Mouse (Mus musculus) left cerebral cortex, adult 2 months (tissue): ENCODE results near the gene Zbtb38. TPM values are rescaled to one million over a fixed set of nuclear protein-coding genes. Genes with fewer than 3 reads are reported as not detected.
"Not testable (repeated sequence)": the region's sequence is repeated elsewhere in the genome, so short reads cannot be mapped to it uniquely, and the experiment has no call there.

Experiments used
- DNase-seq, 2 experiments: peaks; one replicate each; pipeline ENCODE4 v3.0.0; 2021 to 2022; ENCODE audit warnings: low spot score in 2 of 2, mixed read lengths in 1 of 2; ENCODE audit errors: extremely low spot score in 1 of 2
- H3K27ac ChIP-seq: fragments of 200-600 bp; 2 replicates; pipeline ENCODE4 v1.8.1; 2022
- H3K4me3 ChIP-seq: fragments of 200-600 bp; 2 replicates; pipeline ENCODE4 v1.8.1; 2022
- CTCF ChIP-seq: fragments of 200-600 bp; IDR thresholded peaks from 2 replicates; pipeline ENCODE4 v1.8.1; 2022; ENCODE audit warnings: antibody characterized with exemption, mild to moderate bottlenecking, moderate library complexity
- intact Hi-C: fragments of 180-260 bp; cut with DNase I; formaldehyde crosslinking; loops from one replicate; pipeline ENCODE4 v1.15.1; 2025
- total RNA-seq, 2 experiments: library from RNA; stranded (reverse); gene quantifications; 2 replicates each; pipeline ENCODE4 v1.2.3; 2021

Gene Zbtb38
- total RNA-seq, 2 experiments from 2014 or later: 64.2 to 68.6 TPM

- Histone ChIP-seq H3K27ac (peak overlapping the region; percentile 36), H3K4me3 (no peak overlapping the region)
- intact Hi-C loops: no loop called here
- DNase-seq: no peak
- TF ChIP-seq CTCF: no peak
These were observed 67.6 kb downstream of the Zbtb38 start for GRCm38 (mm10) chr9:96684866-96685599.

DNA sequence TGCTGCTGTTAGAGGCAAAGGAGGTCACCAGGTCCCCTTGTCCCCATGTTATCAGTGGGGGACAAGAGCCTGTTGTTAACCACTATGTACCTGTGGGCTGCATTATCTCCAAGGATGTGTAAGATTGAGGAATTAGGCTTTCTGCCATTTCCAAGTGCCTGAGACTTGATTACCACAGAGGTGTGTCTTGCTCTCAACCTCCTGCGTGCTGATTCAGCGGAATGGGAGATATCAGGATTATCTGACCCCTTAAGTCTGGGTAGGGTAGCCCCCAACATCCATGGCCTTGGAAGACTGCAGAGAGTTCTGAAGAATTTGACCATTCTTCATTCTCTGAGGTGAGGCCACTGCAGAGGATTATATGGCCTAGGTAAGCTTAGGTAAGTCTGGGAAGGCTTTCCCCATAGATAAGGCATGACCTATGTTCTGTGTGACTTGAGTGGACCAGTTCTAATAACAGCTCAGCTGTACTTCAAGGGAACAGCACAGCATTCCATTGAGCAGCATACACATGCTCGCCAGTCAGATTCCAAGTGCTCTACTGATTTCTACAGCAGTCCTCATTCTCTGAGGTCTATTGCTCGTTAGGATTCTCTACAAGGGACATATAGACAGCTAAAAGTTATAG is 68.4 kb downstream of the Zbtb38 start:
- Histone ChIP-seq H3K4me3 (no peak overlapping the region), H3K27ac (no peak overlapping the region)
- intact Hi-C loops: no loop called here
- no peak for TF ChIP-seq CTCF
- DNase-seq: no peak

DNA sequence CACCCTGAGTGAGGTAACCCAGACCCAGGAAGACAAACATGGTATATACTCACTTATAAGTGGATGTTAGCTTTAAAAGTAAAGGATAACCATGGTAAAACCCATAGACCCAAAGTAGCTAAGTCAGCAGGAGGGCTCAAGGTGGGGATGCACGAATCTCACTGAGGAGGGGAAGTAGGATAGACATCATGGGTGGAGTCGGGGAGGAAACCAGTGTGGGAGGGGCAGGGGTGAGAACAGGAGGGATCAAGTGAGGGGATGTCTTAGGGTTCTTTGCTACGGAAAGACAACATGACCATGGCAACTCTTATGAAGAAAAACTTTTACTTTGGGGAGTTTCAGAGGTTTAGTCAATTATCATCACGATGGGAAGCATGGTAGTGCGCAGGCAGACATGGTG is 74.0 kb downstream of the Zbtb38 start:
- Histone ChIP-seq H3K27ac (no peak overlapping the region), H3K4me3 (no peak overlapping the region)
- no peak for TF ChIP-seq CTCF
- intact Hi-C loops: no loop called here
- no peak for DNase-seq

DNA sequence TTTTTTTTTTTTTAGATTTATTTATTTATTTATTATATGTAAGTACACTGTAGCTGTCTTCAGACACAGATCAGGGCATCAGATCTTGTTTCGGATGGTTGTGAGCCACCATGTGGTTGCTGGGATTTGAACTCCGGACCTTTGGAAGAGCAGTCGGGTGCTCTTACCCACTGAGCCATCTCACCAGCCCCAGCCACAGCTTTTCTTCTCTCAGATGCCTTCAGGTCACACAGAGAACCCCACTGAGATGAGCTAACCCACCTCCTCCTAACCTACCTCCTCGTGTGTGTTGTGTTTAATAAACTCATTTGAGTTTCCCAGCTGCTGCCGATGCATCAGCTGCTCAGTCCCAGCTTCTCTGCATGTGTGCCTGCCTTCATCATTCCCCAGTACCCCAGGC is 74.9 kb downstream of the Zbtb38 start:
- DNase-seq, intact Hi-C loops, H3K27ac ChIP-seq, H3K4me3 ChIP-seq: not testable (repeated sequence)

DNA sequence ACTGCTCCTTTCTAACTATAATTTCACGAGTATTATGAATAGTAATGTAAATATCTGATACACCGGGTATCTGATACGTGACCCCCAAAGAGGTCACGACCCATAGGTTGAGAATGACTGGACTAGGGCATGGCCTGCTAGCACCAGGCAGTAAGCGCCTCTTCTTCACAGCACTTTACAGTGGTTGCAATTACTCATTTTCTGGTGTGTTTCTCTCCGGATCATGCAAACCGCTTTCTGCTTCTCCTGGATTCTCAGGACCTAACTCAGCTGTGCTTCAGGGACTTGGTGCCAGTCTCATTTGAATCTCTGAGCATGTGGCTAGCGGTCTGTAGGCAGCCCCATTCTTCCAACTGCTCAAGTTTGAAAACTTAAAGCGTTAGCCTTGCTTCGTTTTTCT is 76.0 kb downstream of the Zbtb38 start:
- Histone ChIP-seq H3K27ac (no peak overlapping the region), H3K4me3 (no peak overlapping the region)
- no peak for TF ChIP-seq CTCF
- no peak for DNase-seq
- intact Hi-C loops: no loop called here

DNA sequence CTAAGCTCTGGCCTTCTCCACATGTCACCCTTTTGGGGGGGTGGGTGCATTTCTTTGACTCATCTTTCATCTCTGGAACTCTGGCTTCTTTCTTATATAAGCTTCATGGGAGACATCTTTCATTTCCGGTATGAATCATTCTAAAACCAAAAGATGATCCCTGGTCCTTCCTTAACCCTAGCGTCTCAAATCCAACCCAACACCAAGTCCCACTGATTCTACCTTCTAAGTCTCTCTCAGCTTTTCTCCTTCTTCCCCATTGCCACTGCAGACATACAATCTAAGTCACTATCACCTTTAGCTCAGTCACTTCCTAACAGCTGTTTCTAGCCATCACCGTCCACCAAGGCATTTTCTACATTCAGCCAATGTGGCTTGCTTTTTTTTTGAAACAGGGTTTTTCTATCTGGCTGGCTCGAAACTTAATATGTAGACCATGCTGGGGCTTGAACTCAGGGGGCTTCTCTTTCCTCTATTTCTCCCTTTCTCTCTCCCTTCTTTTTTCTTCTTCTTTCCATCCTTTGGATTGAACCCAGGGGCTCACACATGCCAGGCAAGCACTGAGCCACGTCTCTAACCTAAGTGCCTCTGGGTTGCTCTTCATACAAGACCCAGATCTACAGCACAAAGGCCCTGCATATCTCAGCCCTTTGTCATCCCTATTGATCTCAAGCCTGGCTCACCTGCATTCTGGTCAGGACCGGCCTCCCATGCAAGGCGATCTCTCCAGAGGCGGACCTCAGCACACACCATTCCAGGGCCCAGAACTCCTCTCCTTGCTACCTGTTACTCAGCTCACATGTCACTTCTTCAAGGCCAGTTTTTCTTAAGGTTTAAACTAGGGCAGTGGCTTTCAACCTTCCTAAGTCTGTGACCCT is 76.6 kb downstream of the Zbtb38 start:
- TF ChIP-seq CTCF: no peak
- intact Hi-C loops: no loop called here
- no peak overlapping the region for H3K4me3 ChIP-seq
- DNase-seq: no peak
- no peak overlapping the region for H3K27ac ChIP-seq

GRCm38 (mm10) chr9:96675071-96675762 is 77.4 kb downstream of the Zbtb38 start:
- intact Hi-C loops: no loop called here
- DNase-seq: no peak
- peak; percentile 67 for TF ChIP-seq CTCF
- no peak overlapping the region for H3K27ac ChIP-seq
- no peak overlapping the region for H3K4me3 ChIP-seq

DNA sequence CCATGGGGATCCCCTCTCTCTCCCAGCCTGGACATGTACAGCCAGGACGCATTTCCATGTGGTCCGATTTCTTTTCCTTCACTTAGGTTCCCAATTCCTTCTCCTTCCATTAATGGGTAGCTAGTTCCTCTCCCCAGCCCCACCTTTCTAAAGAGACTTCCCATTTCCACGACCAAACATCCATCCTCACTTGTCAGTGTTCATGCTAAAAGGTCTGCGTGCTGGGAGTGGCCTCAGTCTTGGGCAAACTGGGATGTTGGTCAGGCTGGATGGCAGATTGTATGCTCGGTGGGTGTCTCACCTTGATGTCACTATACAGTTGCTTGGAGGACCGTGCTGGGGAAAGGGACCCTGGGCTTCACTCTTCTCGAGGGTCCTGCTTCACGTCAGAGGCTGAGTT is 78.3 kb downstream of the Zbtb38 start:
- intact Hi-C loops: loop anchor here (5.0 kb wide), 2 partner anchors 123 to 198 kb away; no protein-coding TSS in a partner anchor
- no peak for TF ChIP-seq CTCF
- no peak overlapping the region for H3K27ac ChIP-seq
- no peak for DNase-seq
- H3K4me3 ChIP-seq: no peak overlapping the region

DNA sequence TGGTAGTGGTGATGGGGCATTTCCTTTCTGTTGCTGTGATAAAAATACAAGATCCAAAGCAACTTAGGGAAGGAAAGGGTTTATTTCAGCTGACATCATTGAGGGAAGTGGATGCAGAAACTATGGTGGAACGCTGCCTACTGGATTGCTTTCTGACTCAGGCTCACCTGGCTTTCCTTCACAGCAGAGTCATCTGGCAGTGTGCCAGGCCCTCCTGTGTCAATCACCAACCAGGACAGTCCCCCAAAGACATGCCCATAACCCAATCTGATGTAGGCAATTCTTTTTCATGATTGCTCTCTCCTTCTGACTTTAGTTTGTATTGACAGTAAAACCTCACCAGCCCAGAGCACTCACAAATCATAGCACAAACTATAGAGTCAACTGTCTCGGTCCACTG is 80.2 kb downstream of the Zbtb38 start:
- Histone ChIP-seq H3K27ac (no peak overlapping the region), H3K4me3 (no peak overlapping the region)
- intact Hi-C loops: loop anchor here (5.0 kb wide), 2 partner anchors 125 to 200 kb away; no protein-coding TSS in a partner anchor
- DNase-seq: no peak
- no peak for TF ChIP-seq CTCF

- no peak for TF ChIP-seq CTCF
- no peak overlapping the region for H3K4me3 ChIP-seq
- intact Hi-C loops: loop anchor here (5.0 kb wide), 2 partner anchors 126 to 201 kb away; no protein-coding TSS in a partner anchor
- DNase-seq: no peak
- H3K27ac ChIP-seq: no peak overlapping the region
These were observed 81.4 kb downstream of the Zbtb38 start for GRCm38 (mm10) chr9:96671249-96671648.

DNA sequence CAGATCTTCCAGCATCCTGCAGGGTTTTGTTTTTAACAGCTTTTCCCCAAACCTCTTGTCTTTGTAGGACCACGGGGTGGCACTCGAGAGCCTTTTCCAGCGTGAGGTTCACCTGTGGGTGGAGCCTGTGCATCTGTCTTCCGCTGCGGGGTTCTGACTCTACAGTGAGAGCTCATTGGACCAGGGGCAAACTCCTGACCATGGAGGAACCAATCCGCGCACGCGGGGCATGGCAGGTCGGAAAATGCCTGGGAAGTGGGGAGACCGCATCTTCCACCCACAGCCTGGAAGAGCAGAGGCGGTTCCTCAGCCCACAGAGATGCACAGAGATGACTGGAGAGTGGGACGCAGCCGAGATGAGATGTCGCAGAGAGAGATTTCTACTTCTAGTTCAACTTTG is 82.8 kb downstream of the Zbtb38 start:
- H3K4me3 ChIP-seq: peak overlapping the region; percentile 33
- peak overlapping the region; percentile 84 for H3K27ac ChIP-seq
- intact Hi-C loops: loop anchor here (1.0 to 5.0 kb wide), 5 partner anchors 39 to 202 kb away; partner anchors contain the start of gene Rasa2
- peak; percentile 94 to 95 for DNase-seq
- peak; percentile 83 for TF ChIP-seq CTCF
